Mouse (Mus musculus) WW6 (cell line): ENCODE results near the gene Hmga1.

Experiments
- DNase-seq: peaks from one replicate; pipeline ENCODE4 v3.0.0-alpha.2; 2013; ENCODE audit warnings: low read depth, low spot score

Gene Hmga1

GRCm38 (mm10) chr17:27588231-27588630 is 31.9 kb downstream of the Hmga1 start:
- no peak for DNase-seq

- no peak for DNase-seq
Observed at GRCm38 (mm10) chr17:27591826-27592564, 35.7 kb downstream of the Hmga1 start.

DNA sequence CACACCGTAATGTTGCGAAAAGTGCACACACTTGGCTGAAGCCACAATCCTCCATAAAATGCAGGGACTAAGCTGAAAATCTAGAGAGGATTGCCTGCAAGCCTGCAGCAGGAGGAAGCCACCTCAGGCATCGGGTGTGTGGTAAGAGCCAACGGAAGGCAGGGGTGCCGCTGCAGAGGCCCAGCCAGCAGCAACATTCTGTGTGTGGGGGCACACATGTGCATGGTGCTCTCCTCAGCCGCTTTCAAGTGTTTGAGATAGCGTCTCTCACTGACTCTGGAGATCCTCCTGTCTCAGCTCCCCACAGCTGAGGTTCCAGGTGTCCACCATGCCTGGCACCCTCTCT is 36.2 kb downstream of the Hmga1 start:
- no peak for DNase-seq

GRCm38 (mm10) chr17:27595659-27596375 is 39.5 kb downstream of the Hmga1 start:
- DNase-seq, result no peak

DNA sequence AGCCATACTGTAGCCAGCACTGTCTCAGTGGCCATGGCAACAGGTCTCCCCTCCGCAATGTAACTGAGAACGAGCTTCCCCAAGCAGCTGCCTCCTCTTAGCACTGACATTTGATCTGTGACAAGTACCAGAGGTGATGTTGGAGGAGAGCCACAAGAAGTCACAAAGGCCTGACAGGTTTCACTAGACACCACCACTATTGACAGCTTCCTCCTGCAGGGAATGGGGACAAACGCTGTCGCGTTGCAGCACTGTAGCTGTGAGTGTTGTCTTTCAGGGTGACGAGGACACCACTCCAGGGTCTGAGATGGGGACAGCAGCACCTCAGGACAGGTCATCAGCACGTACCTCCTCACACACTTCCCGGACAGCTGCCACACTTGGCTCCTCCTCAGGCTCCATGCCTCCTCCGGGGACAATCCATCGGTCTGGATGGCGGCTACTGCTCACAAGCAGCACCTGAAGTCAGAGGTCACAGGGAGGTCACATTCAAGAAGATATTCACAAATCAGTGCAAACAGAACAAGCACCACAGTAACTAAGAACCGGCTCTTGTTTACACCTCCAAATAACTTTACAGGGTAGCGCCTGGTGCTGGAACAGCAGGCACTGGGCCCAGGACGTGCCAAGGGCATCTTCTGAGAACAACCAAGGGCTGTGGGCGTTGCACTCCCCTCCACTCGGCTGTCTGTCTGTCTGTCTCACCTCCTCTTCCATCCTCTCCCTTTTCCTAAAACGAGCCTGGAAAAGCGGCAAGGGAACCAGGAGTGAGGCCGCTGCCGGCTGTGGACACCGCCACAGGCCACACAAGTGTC is 40.3 kb downstream of the Hmga1 start:
- DNase-seq, result no peak

DNA sequence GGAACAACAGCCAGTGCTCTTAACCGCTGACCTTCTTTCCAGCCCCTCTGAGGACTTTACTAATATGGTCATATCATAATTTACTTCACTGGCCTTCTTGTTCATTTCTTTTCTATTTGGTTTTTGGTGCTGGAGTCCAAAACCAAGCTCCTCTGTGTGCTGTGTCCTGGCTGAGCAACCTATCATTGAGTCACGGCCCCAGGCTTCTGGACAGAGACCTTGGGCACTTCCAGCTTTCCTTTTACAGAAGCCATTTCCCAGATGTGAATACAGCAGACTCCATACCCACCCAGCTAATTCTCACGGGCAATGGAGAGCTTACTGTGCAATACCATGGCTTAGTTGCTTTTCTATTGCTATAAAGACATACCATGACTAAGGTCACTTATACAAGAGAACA is 44.0 kb downstream of the Hmga1 start:
- no peak for DNase-seq

GRCm38 (mm10) chr17:27600869-27601268 is 44.6 kb downstream of the Hmga1 start:
- no peak for DNase-seq

GRCm38 (mm10) chr17:27603036-27603435 is 46.7 kb downstream of the Hmga1 start:
- DNase-seq, result no peak

DNA sequence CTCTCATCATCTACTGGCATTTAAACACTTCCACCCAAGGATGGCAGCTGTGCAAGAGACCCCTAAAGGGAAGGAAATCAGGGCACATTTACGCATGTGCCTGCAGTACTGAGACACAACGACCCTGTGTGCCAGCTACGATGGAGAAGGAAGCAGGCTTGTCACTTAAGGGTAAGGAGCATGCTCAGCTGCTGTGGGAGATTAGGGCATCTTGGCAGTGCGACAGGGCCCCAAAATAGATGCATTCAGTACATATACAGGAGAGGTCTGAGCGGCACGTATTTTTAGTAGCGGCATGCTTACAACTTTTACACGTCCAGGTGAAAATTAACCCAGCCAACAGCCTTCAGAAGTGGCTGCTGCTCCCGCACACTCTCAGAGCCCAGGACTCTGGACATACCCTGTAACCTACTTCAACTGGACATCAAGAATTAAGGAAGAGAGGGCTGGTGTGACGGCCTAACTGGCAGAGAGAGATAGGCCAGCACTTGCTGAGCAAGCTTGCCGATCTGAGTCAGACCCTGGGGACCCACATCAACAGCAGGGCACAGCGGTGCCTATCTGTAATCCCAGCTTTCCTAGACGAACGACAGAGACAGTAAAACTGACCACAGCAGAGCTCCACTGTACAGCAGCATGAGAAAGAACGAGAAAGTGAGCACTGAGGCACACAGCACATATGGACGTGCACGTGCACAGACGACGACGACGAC is 47.4 kb downstream of the Hmga1 start:
- DNase-seq, result no peak

DNA sequence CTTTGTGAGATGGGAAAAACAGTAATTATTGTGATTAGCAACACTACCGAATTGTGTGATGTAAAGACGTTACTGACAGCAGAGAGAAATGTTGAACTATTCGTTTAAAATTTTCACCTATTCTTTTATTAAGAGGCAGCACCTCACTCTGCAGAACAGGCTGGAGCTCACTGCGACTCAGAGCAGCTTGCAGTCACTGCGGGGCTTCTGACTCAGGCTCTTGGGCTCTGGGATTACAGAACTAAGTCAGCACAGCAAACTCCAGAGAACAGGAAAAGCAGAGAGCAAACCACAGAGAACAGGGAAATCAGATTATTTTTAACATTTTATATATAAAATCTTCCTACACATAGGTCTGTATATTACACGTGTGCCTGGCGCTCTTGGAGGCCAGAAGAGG is 53.3 kb downstream of the Hmga1 start:
- DNase-seq, result no peak

- DNase-seq, result no peak
Observed at GRCm38 (mm10) chr17:27610679-27611518, 54.6 kb downstream of the Hmga1 start.

DNA sequence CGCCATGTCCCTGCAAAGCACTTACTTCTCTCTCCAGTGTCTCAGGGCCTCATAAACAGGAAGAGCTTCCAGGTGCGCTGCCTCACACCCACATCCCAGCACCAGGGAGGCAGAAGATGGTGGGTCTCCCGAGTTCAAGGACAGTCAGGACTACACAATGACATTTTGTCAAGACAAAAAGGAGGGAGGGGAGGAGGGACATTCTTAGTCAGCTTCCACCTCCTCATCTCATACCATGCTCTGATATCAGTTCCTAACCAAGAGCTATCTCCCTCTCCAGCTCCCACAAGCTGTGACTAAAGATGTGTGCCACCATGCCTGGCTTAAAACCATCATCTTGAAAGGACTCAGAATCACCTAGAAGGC is 55.2 kb downstream of the Hmga1 start:
- no peak for DNase-seq

GRCm38 (mm10) chr17:27611994-27612393 is 55.7 kb downstream of the Hmga1 start:
- no peak for DNase-seq

DNA sequence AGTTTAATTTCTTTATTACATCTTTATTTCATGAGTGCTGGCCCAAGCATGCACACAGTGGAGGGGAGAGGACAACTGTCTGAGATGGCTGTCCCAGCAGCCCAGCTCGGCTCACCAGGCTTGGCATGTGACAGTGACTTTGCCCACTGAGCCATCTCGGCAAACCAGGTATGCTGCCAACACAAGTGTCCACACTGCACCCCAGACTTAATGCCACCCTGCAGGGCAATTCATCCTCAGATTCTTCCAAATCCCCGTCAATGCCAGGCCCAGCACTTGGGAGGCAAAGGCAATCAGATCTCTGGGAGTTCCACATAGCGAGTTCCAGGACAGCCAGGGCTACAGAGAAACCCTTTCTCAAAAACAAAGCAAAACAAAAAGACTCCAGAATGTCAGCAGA is 56.7 kb downstream of the Hmga1 start:
- no peak for DNase-seq
